13 mouse cellular contexts compared by ENCODE assay signal in the genomic region with DNA sequence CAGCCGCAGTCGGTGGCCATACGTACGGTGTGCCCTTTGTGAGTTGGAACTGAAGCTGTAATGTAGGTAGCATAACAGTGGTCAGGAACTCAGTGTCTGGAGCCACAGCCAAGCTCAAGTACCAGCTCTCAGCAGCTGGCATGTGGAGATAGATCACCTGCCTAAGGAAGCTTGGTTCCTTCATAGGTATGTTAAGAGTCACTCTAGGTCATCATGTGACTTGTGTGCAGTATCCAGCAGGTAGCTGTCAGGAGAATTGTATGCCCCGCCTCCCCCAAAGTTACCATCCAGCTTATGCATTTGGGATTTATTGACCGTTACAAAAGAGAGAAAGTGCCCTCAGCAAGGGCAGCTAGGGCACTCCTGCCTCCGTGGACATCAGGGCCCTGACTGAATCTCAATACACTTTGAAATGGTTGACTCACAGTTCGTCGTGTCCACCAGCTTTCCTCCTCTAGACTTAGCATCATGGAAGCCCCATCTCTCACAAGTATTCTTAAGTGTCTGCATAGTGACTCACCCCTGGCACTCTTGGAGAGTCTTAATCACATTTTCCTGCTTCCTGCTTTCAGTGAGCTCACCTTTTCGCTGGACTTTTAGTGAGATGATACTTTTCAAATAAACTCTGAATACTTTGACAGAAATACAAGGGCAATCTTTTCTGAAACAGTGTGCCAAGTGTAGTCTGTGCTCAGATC. TPM values are rescaled to one million over a fixed set of nuclear protein-coding genes. Genes with fewer than 3 reads are reported as not detected.
A peak's percentile ranks its signal among the peaks of the same experiment; 100 is the strongest.
DNase-seq lines count a peak whose midpoint lies in the region.
"Had no signal": no experiment of that assay in that cellular context is flagged by ENCODE, and none has a peak within 500 bp of the region (broad histone marks: within the 10 kb centered on the region; RNA-seq: fewer than 3 reads in every experiment).

No protein-coding gene starts in this region.

- DNase-seq in 3T3-L1 (ENCODE audit: low read depth, low spot score): peak; percentile 74
- peak; percentile 28 for DNase-seq in 416B (ENCODE audit: low read depth)
- peak; percentile 73 to 77 for DNase-seq in lung, adult 18-20 months
- peak; percentile 38 for DNase-seq in lung, postnatal 14 days
- no peak for DNase-seq in gastrocnemius, postnatal 10 days
- no peak for DNase-seq in left cerebral cortex, adult 18-20 months (ENCODE audit: low spot score in 2 of 2)
- no peak for DNase-seq in cerebellum, adult 18-20 months
- DNase-seq: adrenal gland, postnatal 36 days; cerebellum, adult 9-11 months; heart, adult 11 months; right cerebral cortex, postnatal 14 days; spleen, adult 18-20 months; thymus, postnatal 25 days had no signal

RNA-seq across cellular contexts. Expression of a gene that starts 40.9 kb away (rescaled TPM):
- 1 to 10 TPM; 6.0 to 7.0 TPM for total RNA-seq in gastrocnemius, postnatal 10 days (2021)
- total RNA-seq in left cerebral cortex, adult 18-20 months (2021): 10 to 100 TPM; 82.4 to 88.0 TPM

RNA-seq across cellular contexts. Expression of a gene that starts 43.5 kb away (rescaled TPM):
- total RNA-seq in gastrocnemius, postnatal 10 days (2021): 10 to 100 TPM; 25.0 to 32.5 TPM
- total RNA-seq in left cerebral cortex, adult 18-20 months (2021): 10 to 100 TPM; 48.8 to 49.8 TPM

Comparison
In these comparisons a context has a peak if more than half of its experiments do, and no peak if none do; other contexts are left out.
1. DNase-seq: peak in 3T3-L1 (single experiment), 416B (single experiment), lung, adult 18-20 months (2 of 2) and lung, postnatal 14 days (single experiment); none in gastrocnemius, postnatal 10 days (single experiment), left cerebral cortex, adult 18-20 months (0 of 2) and cerebellum, adult 18-20 months (0 of 2).
2. RNA of a gene that starts 40.9 kb away (total RNA-seq): 82.4 to 88.0 TPM in left cerebral cortex, adult 18-20 months; 6.0 to 7.0 TPM in gastrocnemius, postnatal 10 days; every median in the first group is over 10 times any median in the second.